Mouse (Mus musculus) testis, adult 2 months (tissue): ENCODE results near the gene Mrpl45.

ENCODE experiments used
- CTCF ChIP-seq: fragments of 200-500 bp; IDR thresholded peaks from 2 replicates; pipeline ENCODE4 v1.5.1; 2012; ENCODE audit warnings: low read depth, mild to moderate bottlenecking, inconsistent platforms, low read length, moderate library complexity; ENCODE audit not compliant: control insufficient read depth, insufficient read depth, insufficient replicate concordance
- POLR2A ChIP-seq: fragments of 200-500 bp; IDR thresholded peaks from 2 replicates; pipeline ENCODE4 v1.6.1; 2012; ENCODE audit warnings: low read depth, mild to moderate bottlenecking, inconsistent platforms, low read length, moderate library complexity; ENCODE audit not compliant: control insufficient read depth

GRCm38 (mm10) chr11:97282179-97282578, 33.3 kb upstream of the Mrpl45 start:
- no peak for TF ChIP-seq CTCF
- TF ChIP-seq POLR2A: no peak
